Mouse (Mus musculus): ENCODE data around the gene Emd. TPM values are rescaled to one million over a fixed set of nuclear protein-coding genes. Genes with fewer than 3 reads are reported as not detected.
"Not testable (repeated sequence)": the region's sequence is repeated elsewhere in the genome, so short reads cannot be mapped to it uniquely, and the experiment has no call there.

Gene Emd
- polyA plus RNA-seq (2015; fragmentation: Nextera tagmentation; extraction: Ambion mirVana): 8.0 and 8.5 TPM in 2 replicates

GRCm38 (mm10) chrX:74254153-74254887 lies at the start of gene Emd:
Gene Emd (plus strand): TSS chrX:74254687.
- Histone ChIP-seq H3K27me3 (peaks cover 6% of the 10 kb centered on the region; the same call in 1 of the 2 replicates), H3K9me3 (replicated peaks) (no peaks in the 10 kb centered on the region), H3K4me2 (peak within 1 kb of the TSS; percentile 79), H3K9ac (peak within 1 kb of the TSS; percentile 66), H3K27ac (replicated peaks) (peak within 1 kb of the TSS; percentile 91), H3K36me3 (replicated peaks) (0 out of 2 replicates have a peak, but pooled peaks cover 5% of the 10 kb centered on the region), H3K4me1 (replicated peaks) (peaks cover 16% of the 10 kb centered on the region), H3K4me3 (replicated peaks) (peak within 1 kb of the TSS; percentile 68)
- 26% methylated on average over 39 of the region's 39 CpGs for WGBS (ENCODE audit: insufficient replicate concordance)
- ATAC-seq (ENCODE audit: insufficient read depth): peak; percentile 96

DNA sequence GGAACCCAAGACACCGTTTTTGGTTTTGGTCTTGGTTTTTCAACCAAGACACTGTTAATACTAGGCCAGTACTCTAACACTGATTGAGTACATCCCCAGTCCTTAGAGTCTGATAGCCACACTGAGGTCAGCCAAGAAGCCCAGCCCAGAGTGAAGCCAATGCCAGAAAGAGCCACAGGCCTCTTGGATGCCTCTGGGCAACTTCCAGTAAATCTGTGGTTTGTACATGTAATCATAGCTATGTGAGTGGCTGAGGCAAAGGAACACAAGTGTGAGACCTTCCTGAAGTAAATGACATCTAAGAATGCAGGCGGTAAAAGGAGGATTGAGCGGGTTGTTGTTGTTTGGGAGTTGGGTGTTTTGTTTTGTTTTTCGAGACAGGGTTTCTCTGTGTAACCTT lies 36.0 kb upstream of the Emd start:
- 73% methylated on average over 4 of the region's 4 CpGs for WGBS (ENCODE audit: insufficient replicate concordance)
- ATAC-seq (ENCODE audit: insufficient read depth): no peak
- H3K4me3 ChIP-seq (replicated peaks): no peak overlapping the region
- no peaks in the 10 kb centered on the region for H3K36me3 ChIP-seq (replicated peaks)
- H3K27ac ChIP-seq (replicated peaks): no peak overlapping the region
- no peak overlapping the region for H3K4me2 ChIP-seq
- no peaks in the 10 kb centered on the region for H3K9me3 ChIP-seq (replicated peaks)
- H3K27me3 ChIP-seq: no peaks in the 10 kb centered on the region
- no peaks in the 10 kb centered on the region for H3K4me1 ChIP-seq (replicated peaks)
- H3K9ac ChIP-seq: no peak overlapping the region

DNA sequence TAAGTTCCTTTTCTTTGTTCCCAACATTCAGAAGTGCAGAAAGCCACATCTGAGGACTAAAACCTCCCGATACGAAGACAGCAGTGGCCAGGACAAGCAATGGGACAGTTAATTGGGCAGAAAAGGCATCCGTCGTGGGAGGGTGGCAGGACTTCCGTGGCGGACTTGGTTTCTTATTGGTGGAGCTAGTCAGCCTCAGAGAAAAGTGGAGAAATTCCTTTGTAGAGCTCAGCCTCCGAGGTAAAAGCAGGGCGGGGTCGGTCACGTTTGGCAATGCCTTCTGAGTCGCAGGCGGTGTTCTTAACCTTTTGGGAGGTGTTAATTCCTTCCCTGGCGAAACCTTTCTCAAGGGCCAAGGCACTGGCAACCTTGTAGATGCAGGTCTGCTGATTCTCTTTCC lies 35.0 kb upstream of the Emd start:
- no peak overlapping the region for H3K4me3 ChIP-seq (replicated peaks)
- no peaks in the 10 kb centered on the region for H3K4me1 ChIP-seq (replicated peaks)
- WGBS (ENCODE audit: insufficient replicate concordance): 54% methylated on average over 13 of the region's 13 CpGs
- H3K9ac ChIP-seq: no peak overlapping the region
- H3K27me3 ChIP-seq: no peaks in the 10 kb centered on the region
- no peak overlapping the region for H3K4me2 ChIP-seq
- ATAC-seq (ENCODE audit: insufficient read depth): no peak
- no peaks in the 10 kb centered on the region for H3K9me3 ChIP-seq (replicated peaks)
- H3K27ac ChIP-seq (replicated peaks): no peak overlapping the region
- no peaks in the 10 kb centered on the region for H3K36me3 ChIP-seq (replicated peaks)

- H3K4me1 ChIP-seq (replicated peaks); ATAC-seq (ENCODE audit: insufficient read depth); H3K27ac ChIP-seq (replicated peaks); H3K4me2 ChIP-seq; H3K9me3 ChIP-seq (replicated peaks); H3K9ac ChIP-seq; H3K4me3 ChIP-seq (replicated peaks); H3K27me3 ChIP-seq; H3K36me3 ChIP-seq (replicated peaks): not testable (repeated sequence)
- WGBS (ENCODE audit: insufficient replicate concordance): 38% methylated on average over 1 of the region's 1 CpGs
These were observed 34.4 kb upstream of the Emd start for GRCm38 (mm10) chrX:74220099-74220498.

- no peaks in the 10 kb centered on the region for H3K9me3 ChIP-seq (replicated peaks)
- WGBS (ENCODE audit: insufficient replicate concordance): 57% methylated on average over 1 of the region's 1 CpGs
- H3K36me3 ChIP-seq (replicated peaks): peaks cover 23% of the 10 kb centered on the region
These were observed 24.4 kb upstream of the Emd start for GRCm38 (mm10) chrX:74230038-74230437.

GRCm38 (mm10) chrX:74233196-74233595 lies 21.3 kb upstream of the Emd start:
- ATAC-seq (ENCODE audit: insufficient read depth): no peak
- 78% methylated on average over 5 of the region's 5 CpGs for WGBS (ENCODE audit: insufficient replicate concordance)

More at GRCm38 (mm10) chrX:74230038-74230437, 24.4 kb upstream of the Emd start:
- Histone ChIP-seq H3K4me1 (replicated peaks) (no peaks in the 10 kb centered on the region), H3K4me2 (no peak overlapping the region), H3K4me3 (replicated peaks) (no peak overlapping the region), H3K27me3 (no peaks in the 10 kb centered on the region), H3K27ac (replicated peaks) (no peak overlapping the region), H3K9ac (no peak overlapping the region)
- ATAC-seq (ENCODE audit: insufficient read depth): no peak

DNA sequence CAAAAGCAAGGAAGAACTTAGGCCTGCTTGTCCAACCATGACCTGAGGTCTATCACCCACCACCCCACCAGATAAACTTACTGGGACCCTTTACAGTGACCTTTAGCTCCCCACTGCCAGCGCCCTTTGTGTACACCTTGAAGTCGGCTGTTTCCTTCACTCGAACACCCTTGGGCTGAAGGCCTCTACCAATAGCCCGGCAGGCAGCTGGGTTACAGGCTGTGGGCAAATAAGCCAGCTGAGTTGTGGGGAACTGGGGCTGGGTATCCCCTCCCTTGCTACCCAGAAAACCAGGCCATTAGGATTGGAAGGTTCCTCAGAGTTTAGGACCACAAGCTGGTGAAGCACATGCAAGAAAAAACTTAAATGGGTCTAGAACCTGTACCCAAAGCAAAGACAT lies 14.2 kb upstream of the Emd start:
- Histone ChIP-seq H3K27me3 (no peaks in the 10 kb centered on the region), H3K4me1 (replicated peaks) (peaks cover 21% of the 10 kb centered on the region), H3K4me3 (replicated peaks) (no peak overlapping the region), H3K9ac (no peak overlapping the region), H3K36me3 (replicated peaks) (peaks cover 17% of the 10 kb centered on the region), H3K9me3 (replicated peaks) (no peaks in the 10 kb centered on the region), H3K27ac (replicated peaks) (no peak overlapping the region), H3K4me2 (no peak overlapping the region)
- no peak for ATAC-seq (ENCODE audit: insufficient read depth)
- 78% methylated on average over 4 of the region's 4 CpGs for WGBS (ENCODE audit: insufficient replicate concordance)

More at GRCm38 (mm10) chrX:74233196-74233595, 21.3 kb upstream of the Emd start:
- Histone ChIP-seq H3K27me3 (no peaks in the 10 kb centered on the region), H3K4me1 (replicated peaks) (no peaks in the 10 kb centered on the region), H3K27ac (replicated peaks) (no peak overlapping the region), H3K4me3 (replicated peaks) (no peak overlapping the region), H3K4me2 (no peak overlapping the region), H3K36me3 (replicated peaks) (peaks cover 11% of the 10 kb centered on the region; the same call in 1 of the 2 replicates), H3K9me3 (replicated peaks) (no peaks in the 10 kb centered on the region), H3K9ac (no peak overlapping the region)

DNA sequence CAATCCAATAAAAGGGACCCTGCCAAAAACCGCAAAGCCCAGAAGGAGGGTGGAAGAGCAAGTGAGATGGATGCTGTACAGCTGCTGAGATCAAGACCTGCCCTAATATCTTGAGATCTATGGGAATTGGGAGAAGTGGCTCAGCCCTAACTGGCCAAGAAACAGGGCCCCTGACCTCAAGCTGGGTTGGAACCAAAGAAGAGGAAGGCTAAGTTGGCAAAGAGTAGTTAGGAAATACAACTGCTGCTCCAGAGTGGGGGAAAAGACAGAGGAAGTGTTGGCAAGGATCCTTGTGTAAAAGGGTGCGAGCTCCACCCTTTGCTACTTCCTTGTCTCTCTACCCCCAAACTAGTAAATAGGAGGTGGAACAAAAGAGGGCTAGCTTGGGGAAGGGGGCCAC lies 11.1 kb upstream of the Emd start:
- no peak for ATAC-seq (ENCODE audit: insufficient read depth)

GRCm38 (mm10) chrX:74243807-74244206 lies 10.7 kb upstream of the Emd start:
- Histone ChIP-seq H3K4me1 (replicated peaks) (peaks cover 31% of the 10 kb centered on the region), H3K27me3 (0 out of 2 replicates have a peak, but pooled peaks cover under 1% of the 10 kb centered on the region), H3K4me2 (peak overlapping the region; percentile 85), H3K27ac (replicated peaks) (peak overlapping the region; percentile 67), H3K9me3 (replicated peaks) (no peaks in the 10 kb centered on the region), H3K9ac (no peak overlapping the region), H3K36me3 (replicated peaks) (peaks cover 16% of the 10 kb centered on the region), H3K4me3 (replicated peaks) (peak overlapping the region; percentile 58)
- ATAC-seq (ENCODE audit: insufficient read depth): peak; percentile 23
- WGBS (ENCODE audit: insufficient replicate concordance): 20% methylated on average over 3 of the region's 3 CpGs

More for the DNA sequence above, 11.1 kb upstream of the Emd start:
- H3K4me2 ChIP-seq: peak overlapping the region; percentile 85
- peaks cover 30% of the 10 kb centered on the region for H3K4me1 ChIP-seq (replicated peaks)
- peak overlapping the region; percentile 67 for H3K27ac ChIP-seq (replicated peaks)
- no peaks in the 10 kb centered on the region for H3K27me3 ChIP-seq
- H3K9me3 ChIP-seq (replicated peaks): no peaks in the 10 kb centered on the region
- no peak overlapping the region for H3K9ac ChIP-seq
- WGBS (ENCODE audit: insufficient replicate concordance): 44% methylated on average over 2 of the region's 2 CpGs
- H3K36me3 ChIP-seq (replicated peaks): peaks cover 16% of the 10 kb centered on the region
- peak overlapping the region; percentile 58 for H3K4me3 ChIP-seq (replicated peaks)

GRCm38 (mm10) chrX:74244614-74245083 lies 9.8 kb upstream of the Emd start:
- H3K4me3 ChIP-seq (replicated peaks): peak overlapping the region; percentile 58
- peak overlapping the region; percentile 85 for H3K4me2 ChIP-seq
- peaks cover 39% of the 10 kb centered on the region for H3K4me1 ChIP-seq (replicated peaks)
- H3K36me3 ChIP-seq (replicated peaks): peaks cover 16% of the 10 kb centered on the region
- no peaks in the 10 kb centered on the region for H3K9me3 ChIP-seq (replicated peaks)
- H3K27me3 ChIP-seq: 0 out of 2 replicates have a peak, but pooled peaks cover 8% of the 10 kb centered on the region
- 26% methylated on average over 3 of the region's 3 CpGs for WGBS (ENCODE audit: insufficient replicate concordance)
- H3K9ac ChIP-seq: no peak overlapping the region
- ATAC-seq (ENCODE audit: insufficient read depth): no peak
- peak overlapping the region; percentile 55; the same call in 1 of the 2 replicates for H3K27ac ChIP-seq (replicated peaks)

DNA sequence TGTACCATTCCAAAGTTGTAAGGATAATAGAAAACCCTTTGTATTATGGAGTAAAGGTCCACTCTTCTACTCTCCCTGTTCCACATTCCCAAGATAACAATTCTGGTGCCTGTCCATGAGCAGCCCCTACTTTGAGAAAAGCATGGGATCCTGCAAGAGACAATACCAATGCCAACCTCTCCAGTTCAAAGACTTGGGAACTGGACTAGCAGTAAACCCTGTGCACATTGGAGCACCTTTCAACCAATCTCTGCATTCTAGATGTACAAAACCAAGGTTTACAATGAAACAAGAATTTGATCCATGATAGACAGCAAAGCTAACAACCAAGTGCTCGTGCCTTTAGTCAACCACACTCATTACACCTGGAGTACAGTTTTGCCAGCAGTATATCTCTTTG lies 9.4 kb upstream of the Emd start:
- WGBS (ENCODE audit: insufficient replicate concordance): 21% methylated on average over 1 of the region's 1 CpGs
- H3K4me2 ChIP-seq: peak overlapping the region; percentile 85
- peaks cover 42% of the 10 kb centered on the region for H3K4me1 ChIP-seq (replicated peaks)
- ATAC-seq (ENCODE audit: insufficient read depth): no peak
- 0 out of 2 replicates have a peak, but pooled peaks cover 11% of the 10 kb centered on the region for H3K27me3 ChIP-seq
- H3K27ac ChIP-seq (replicated peaks): peak overlapping the region; percentile 55
- H3K9ac ChIP-seq: peak overlapping the region; percentile 45
- no peaks in the 10 kb centered on the region for H3K9me3 ChIP-seq (replicated peaks)
- H3K36me3 ChIP-seq (replicated peaks): peaks cover 16% of the 10 kb centered on the region; the same call in 1 of the 2 replicates
- H3K4me3 ChIP-seq (replicated peaks): peak overlapping the region; percentile 58

Measured in liver, embryonic 15.5 days (tissue).